Mouse (Mus musculus): ENCODE data around the gene 4933406M09Rik. TPM values are rescaled to one million over a fixed set of nuclear protein-coding genes. Genes with fewer than 3 reads are reported as not detected.

The 4933406M09Rik gene
- polyA plus RNA-seq, 1 experiment from 2014 or later: not detected

DNA sequence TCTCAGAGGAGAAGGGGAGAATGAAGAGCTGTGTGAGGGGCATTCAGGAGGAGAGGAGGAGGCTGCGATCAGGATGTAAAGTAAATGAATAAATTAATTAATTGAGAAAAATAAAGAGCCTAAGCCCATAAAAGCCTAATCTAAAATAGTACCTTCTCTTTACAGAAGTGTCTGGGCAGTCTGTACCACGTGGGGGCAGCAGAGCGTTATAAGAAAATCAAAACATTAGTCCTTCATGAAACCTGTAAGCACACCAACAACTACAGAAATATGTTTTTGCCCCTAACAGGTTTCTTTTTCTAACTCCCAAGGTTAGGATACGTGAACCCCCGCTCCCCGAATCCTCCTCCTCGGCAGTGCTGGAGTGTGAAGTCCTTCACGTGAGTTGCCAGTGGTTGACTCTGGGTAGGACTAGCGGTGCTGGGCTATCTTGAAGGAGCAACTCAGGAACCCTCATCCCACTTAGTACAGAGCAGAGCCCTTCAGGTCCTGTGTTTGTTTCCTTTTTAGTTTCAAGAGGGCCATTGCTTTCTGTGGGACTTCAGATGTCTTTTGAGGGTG lies 16.9 kb upstream of the 4933406M09Rik start:
- Histone ChIP-seq H3K27ac (ENCODE audit: low read depth, low read length) (no peak overlapping the region), H3K9ac (ENCODE audit: low read depth, low read length) (no peak overlapping the region), H3K9me3 (ENCODE audit: control insufficient read depth) (no peaks in the 10 kb centered on the region), H3K4me3 (ENCODE audit: low read depth, low read length) (no peak overlapping the region), H3K4me1 (replicated peaks; ENCODE audit: control insufficient read depth, insufficient read depth, low read length) (no peaks in the 10 kb centered on the region), H3K36me3 (ENCODE audit: control insufficient read depth, insufficient read depth) (no peaks in the 10 kb centered on the region), H3K4me2 (replicated peaks; ENCODE audit: low read depth) (no peak overlapping the region), H3K27me3 (replicated peaks; ENCODE audit: control insufficient read depth, insufficient read depth, low read length) (no peaks in the 10 kb centered on the region)
- TF ChIP-seq CTCF (IDR thresholded peaks at IDR 0.05; ENCODE audit: low read depth): peak; percentile 79
- no peak for ATAC-seq
- WGBS: 49% methylated on average over 9 of the region's 9 CpGs

DNA sequence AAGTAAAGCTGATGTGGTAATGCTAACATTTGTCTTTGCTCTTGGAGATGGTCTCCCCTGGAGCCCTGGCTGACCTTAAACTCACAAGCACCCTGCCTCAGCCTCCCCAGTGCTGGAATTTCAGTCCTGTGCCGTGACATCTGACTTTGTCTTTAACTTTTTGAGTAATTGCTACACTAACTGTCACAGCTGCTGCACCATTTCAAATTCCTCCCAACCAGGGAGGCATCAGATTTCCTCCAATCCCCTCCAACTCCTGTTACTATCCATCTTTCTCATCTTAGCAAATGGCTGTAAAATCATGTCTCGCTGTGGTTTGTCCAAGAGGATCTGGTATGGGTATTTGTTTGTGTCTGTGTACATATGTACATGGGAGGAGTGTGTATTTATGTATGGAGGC lies 11.6 kb upstream of the 4933406M09Rik start:
- Histone ChIP-seq H3K27ac (ENCODE audit: low read depth, low read length) (no peak overlapping the region), H3K36me3 (ENCODE audit: control insufficient read depth, insufficient read depth) (no peaks in the 10 kb centered on the region), H3K4me2 (replicated peaks; ENCODE audit: low read depth) (no peak overlapping the region), H3K4me1 (replicated peaks; ENCODE audit: control insufficient read depth, insufficient read depth, low read length) (no peaks in the 10 kb centered on the region), H3K4me3 (ENCODE audit: low read depth, low read length) (no peak overlapping the region), H3K9me3 (ENCODE audit: control insufficient read depth) (no peaks in the 10 kb centered on the region), H3K27me3 (replicated peaks; ENCODE audit: control insufficient read depth, insufficient read depth, low read length) (no peaks in the 10 kb centered on the region), H3K9ac (ENCODE audit: low read depth, low read length) (no peak overlapping the region)
- TF ChIP-seq CTCF (IDR thresholded peaks at IDR 0.05; ENCODE audit: low read depth): no peak
- no peak for ATAC-seq
- 68% methylated on average over 2 of the region's 2 CpGs for WGBS

DNA sequence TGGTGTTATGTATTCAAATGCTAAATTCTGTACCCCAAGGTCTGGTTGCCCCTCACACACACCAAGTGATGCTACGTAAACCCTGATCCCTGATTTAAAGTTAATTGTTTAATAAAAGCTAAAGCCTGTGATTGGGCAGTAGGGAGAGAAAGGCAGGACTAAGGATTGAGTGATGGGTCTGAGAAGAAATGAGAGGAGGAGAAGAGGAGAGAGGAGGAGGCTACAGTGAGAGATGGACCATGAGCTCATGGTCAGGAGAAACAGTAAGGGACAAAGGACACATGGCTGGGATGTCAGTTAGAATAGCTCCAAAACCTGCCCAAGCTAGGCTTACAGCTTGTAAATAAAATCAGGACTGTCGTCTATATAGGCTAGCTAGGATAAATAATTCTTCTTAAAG lies 4.7 kb upstream of the 4933406M09Rik start:
- Histone ChIP-seq H3K4me3 (ENCODE audit: low read depth, low read length) (no peak overlapping the region), H3K9me3 (ENCODE audit: control insufficient read depth) (no peaks in the 10 kb centered on the region), H3K9ac (ENCODE audit: low read depth, low read length) (no peak overlapping the region), H3K27ac (ENCODE audit: low read depth, low read length) (no peak overlapping the region), H3K36me3 (ENCODE audit: control insufficient read depth, insufficient read depth) (no peaks in the 10 kb centered on the region), H3K27me3 (replicated peaks; ENCODE audit: control insufficient read depth, insufficient read depth, low read length) (no peaks in the 10 kb centered on the region), H3K4me1 (replicated peaks; ENCODE audit: control insufficient read depth, insufficient read depth, low read length) (no peaks in the 10 kb centered on the region), H3K4me2 (replicated peaks; ENCODE audit: low read depth) (peak overlapping the region; percentile 60; the same call in 1 of the 2 replicates)
- WGBS: 68% methylated on average over 2 of the region's 2 CpGs
- TF ChIP-seq CTCF (IDR thresholded peaks at IDR 0.05; ENCODE audit: low read depth): no peak
- ATAC-seq: no peak

DNA sequence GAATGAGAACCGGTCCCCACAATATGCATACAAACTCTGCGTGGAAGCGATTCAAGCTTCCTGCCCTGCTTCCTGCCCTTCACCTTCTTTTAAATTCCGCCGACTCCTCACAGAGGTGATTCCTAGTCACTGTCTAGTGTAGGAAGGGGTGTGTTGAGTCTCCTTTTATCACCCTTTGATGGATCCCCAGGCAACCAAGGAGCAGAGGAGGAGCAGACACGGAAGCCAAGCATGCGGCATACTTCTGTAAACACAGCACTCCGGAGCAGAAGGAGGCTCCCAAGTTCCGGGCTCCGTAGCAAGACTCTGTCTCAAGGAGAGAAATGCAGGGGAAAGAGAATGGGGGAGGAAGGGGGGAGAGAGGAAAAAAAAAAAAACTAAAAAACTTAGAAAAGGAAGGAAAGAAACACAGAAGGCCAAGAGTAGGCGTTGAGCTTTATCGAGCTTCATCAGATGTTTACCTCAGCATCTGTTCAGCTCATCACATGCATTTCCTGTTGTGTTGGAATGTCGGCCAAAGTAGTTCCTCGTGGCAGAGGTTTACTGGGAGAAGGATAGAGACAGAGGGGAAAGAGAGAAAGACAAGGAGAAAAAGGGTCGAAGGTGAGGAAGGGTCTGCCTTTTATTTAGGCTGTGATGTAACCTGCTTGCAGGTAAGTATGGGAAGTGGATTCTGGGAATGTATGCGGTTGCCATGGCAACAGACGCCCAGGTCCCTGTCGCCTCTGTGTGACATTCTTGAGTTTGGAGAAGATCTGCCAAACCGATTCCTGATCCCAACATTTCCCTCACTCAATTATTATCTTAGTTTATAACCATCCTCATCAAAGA lies 3.7 kb upstream of the 4933406M09Rik start:
- Histone ChIP-seq H3K36me3 (ENCODE audit: control insufficient read depth, insufficient read depth) (no peaks in the 10 kb centered on the region), H3K9me3 (ENCODE audit: control insufficient read depth) (no peaks in the 10 kb centered on the region), H3K9ac (ENCODE audit: low read depth, low read length) (no peak overlapping the region), H3K4me3 (ENCODE audit: low read depth, low read length) (peak overlapping the region; percentile 16), H3K27me3 (replicated peaks; ENCODE audit: control insufficient read depth, insufficient read depth, low read length) (no peaks in the 10 kb centered on the region), H3K4me1 (replicated peaks; ENCODE audit: control insufficient read depth, insufficient read depth, low read length) (no peaks in the 10 kb centered on the region), H3K4me2 (replicated peaks; ENCODE audit: low read depth) (peak overlapping the region; percentile 60), H3K27ac (ENCODE audit: low read depth, low read length) (no peak overlapping the region)
- no peak for ATAC-seq
- WGBS: 2% methylated on average over 19 of the region's 19 CpGs
- no peak for TF ChIP-seq CTCF (IDR thresholded peaks at IDR 0.05; ENCODE audit: low read depth)

GRCm38 (mm10) chr1:134384581-134384980 lies 1.2 kb upstream of the 4933406M09Rik start:
- WGBS: 83% methylated on average over 4 of the region's 4 CpGs
- TF ChIP-seq CTCF (IDR thresholded peaks at IDR 0.05; ENCODE audit: low read depth): no peak
- Histone ChIP-seq H3K27me3 (replicated peaks; ENCODE audit: control insufficient read depth, insufficient read depth, low read length) (no peaks in the 10 kb centered on the region), H3K4me3 (ENCODE audit: low read depth, low read length) (no peak overlapping the region), H3K27ac (ENCODE audit: low read depth, low read length) (no peak overlapping the region), H3K9me3 (ENCODE audit: control insufficient read depth) (no peaks in the 10 kb centered on the region), H3K9ac (ENCODE audit: low read depth, low read length) (no peak overlapping the region), H3K36me3 (ENCODE audit: control insufficient read depth, insufficient read depth) (no peaks in the 10 kb centered on the region), H3K4me1 (replicated peaks; ENCODE audit: control insufficient read depth, insufficient read depth, low read length) (no peaks in the 10 kb centered on the region), H3K4me2 (replicated peaks; ENCODE audit: low read depth) (no peak overlapping the region)
- ATAC-seq: no peak

DNA sequence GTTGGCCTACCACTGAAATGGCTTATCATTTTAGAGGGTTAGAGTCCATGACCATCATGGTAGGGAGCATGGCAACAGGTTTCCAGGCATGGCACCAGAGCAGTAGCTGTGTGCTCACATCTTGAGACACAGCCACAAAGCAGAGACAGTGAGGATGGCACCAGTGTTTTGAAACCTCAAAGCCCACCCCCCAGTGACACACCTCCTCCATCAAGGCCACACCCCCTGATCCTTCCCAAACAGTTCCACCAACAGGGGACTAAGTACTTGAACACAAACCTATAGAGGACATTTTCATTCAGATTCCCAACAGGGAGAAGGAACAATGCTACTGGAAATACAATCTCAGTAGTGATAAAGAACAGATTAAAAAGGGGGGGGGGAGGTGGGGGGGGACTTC lies 564 bp upstream of the 4933406M09Rik start:
- Histone ChIP-seq H3K36me3 (ENCODE audit: control insufficient read depth, insufficient read depth) (no peaks in the 10 kb centered on the region), H3K9ac (ENCODE audit: low read depth, low read length) (no peak overlapping the region), H3K4me2 (replicated peaks; ENCODE audit: low read depth) (no peak overlapping the region), H3K27me3 (replicated peaks; ENCODE audit: control insufficient read depth, insufficient read depth, low read length) (no peaks in the 10 kb centered on the region), H3K4me3 (ENCODE audit: low read depth, low read length) (no peak overlapping the region), H3K4me1 (replicated peaks; ENCODE audit: control insufficient read depth, insufficient read depth, low read length) (no peaks in the 10 kb centered on the region), H3K9me3 (ENCODE audit: control insufficient read depth) (no peaks in the 10 kb centered on the region), H3K27ac (ENCODE audit: low read depth, low read length) (no peak overlapping the region)
- no peak for ATAC-seq
- no peak for TF ChIP-seq CTCF (IDR thresholded peaks at IDR 0.05; ENCODE audit: low read depth)

Data from intestine, postnatal 0 days (tissue).